Mouse (Mus musculus): ENCODE data around the gene Shtn1. TPM values are rescaled to one million over a fixed set of nuclear protein-coding genes. Genes with fewer than 3 reads are reported as not detected.

The Shtn1 gene
- polyA plus RNA-seq, 1 experiment from 2014 or later = 12.9 TPM

DNA sequence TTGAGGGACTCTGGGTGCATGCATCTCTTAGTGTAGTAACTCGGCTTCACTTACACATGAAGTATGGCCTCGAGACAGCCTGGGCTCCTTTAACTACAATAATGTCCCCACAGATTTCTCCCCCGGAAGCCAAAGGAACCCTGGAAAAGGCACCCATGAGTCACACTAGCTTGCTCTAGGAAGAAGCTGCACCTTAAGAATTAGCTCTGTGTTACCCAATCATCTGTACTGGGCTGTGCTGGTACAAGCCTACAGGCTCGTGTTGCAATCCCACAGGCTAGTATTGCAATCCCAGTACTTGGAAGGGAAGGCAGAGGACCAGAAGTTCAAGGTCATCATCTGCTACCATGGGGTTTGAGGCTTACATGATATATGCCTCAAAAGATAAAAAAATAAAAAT is 4.5 kb downstream of the Shtn1 start:
- Histone ChIP-seq H3K9ac (no peak overlapping the region), H3K9me3 (no peaks in the 10 kb centered on the region), H3K36me3 (no peaks in the 10 kb centered on the region), H3K4me1 (peaks cover 11% of the 10 kb centered on the region; the same call in 1 of the 2 replicates), H3K4me3 (no peak overlapping the region), H3K4me2 (replicated peaks) (no peak overlapping the region), H3K27me3 (replicated peaks) (peaks cover 26% of the 10 kb centered on the region), H3K27ac (no peak overlapping the region)
- WGBS = 83% methylated on average over 4 of the region's 4 CpGs
- ATAC-seq (ENCODE audit: low FRiP score, low read depth) = no peak

GRCm38 (mm10) chr19:59067652-59068051 is 8.2 kb downstream of the Shtn1 start:
- no peaks in the 10 kb centered on the region for H3K27me3 ChIP-seq (replicated peaks)
- no peak overlapping the region for H3K9ac ChIP-seq
- H3K4me2 ChIP-seq (replicated peaks) = no peak overlapping the region
- no peak overlapping the region for H3K27ac ChIP-seq
- 75% methylated on average over 1 of the region's 1 CpGs for WGBS
- no peak overlapping the region for H3K4me3 ChIP-seq
- H3K4me1 ChIP-seq = no peaks in the 10 kb centered on the region
- no peak for ATAC-seq (ENCODE audit: low FRiP score, low read depth)
- no peaks in the 10 kb centered on the region for H3K9me3 ChIP-seq
- H3K36me3 ChIP-seq = no peaks in the 10 kb centered on the region

DNA sequence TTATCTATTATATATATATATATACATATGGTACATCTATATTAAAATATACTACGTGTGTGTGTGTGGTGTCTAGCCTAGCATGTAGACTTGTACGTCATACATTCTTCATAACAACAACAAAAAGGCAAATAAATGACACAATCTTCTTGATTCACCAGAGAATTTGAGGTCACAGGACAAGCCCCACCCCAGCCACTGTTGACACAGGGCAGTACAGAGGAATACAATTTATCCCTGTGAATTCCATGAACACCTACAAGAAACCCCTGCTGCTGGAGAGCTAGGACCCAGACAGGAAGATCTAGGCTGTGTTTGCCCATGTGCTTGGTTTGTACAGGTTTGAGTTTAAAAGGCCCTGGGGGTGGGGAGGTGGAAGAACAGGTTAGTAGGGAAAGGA is 9.2 kb downstream of the Shtn1 start:
- no peak overlapping the region for H3K9ac ChIP-seq
- no peak for ATAC-seq (ENCODE audit: low FRiP score, low read depth)
- no peaks in the 10 kb centered on the region for H3K4me1 ChIP-seq
- WGBS = 91% methylated on average over 2 of the region's 2 CpGs
- no peak overlapping the region for H3K4me3 ChIP-seq
- H3K9me3 ChIP-seq = no peaks in the 10 kb centered on the region
- H3K27me3 ChIP-seq (replicated peaks) = no peaks in the 10 kb centered on the region
- no peaks in the 10 kb centered on the region for H3K36me3 ChIP-seq
- no peak overlapping the region for H3K27ac ChIP-seq
- H3K4me2 ChIP-seq (replicated peaks) = no peak overlapping the region

- Histone ChIP-seq H3K27me3 (replicated peaks) (no peaks in the 10 kb centered on the region), H3K4me1 (no peaks in the 10 kb centered on the region), H3K9ac (no peak overlapping the region), H3K27ac (no peak overlapping the region), H3K36me3 (no peaks in the 10 kb centered on the region), H3K4me3 (no peak overlapping the region), H3K4me2 (replicated peaks) (no peak overlapping the region), H3K9me3 (no peaks in the 10 kb centered on the region)
- ATAC-seq (ENCODE audit: low FRiP score, low read depth) = no peak
- 66% methylated on average over 5 of the region's 5 CpGs for WGBS
Observed at GRCm38 (mm10) chr19:59066115-59066514, 9.8 kb downstream of the Shtn1 start.

- H3K27ac ChIP-seq = no peak overlapping the region
- WGBS = 88% methylated on average over 5 of the region's 5 CpGs
- H3K4me1 ChIP-seq = no peaks in the 10 kb centered on the region
- no peak overlapping the region for H3K4me3 ChIP-seq
- H3K36me3 ChIP-seq = no peaks in the 10 kb centered on the region
- H3K27me3 ChIP-seq (replicated peaks) = no peaks in the 10 kb centered on the region
- no peak overlapping the region for H3K4me2 ChIP-seq (replicated peaks)
- no peak overlapping the region for H3K9ac ChIP-seq
- no peak for ATAC-seq (ENCODE audit: low FRiP score, low read depth)
- H3K9me3 ChIP-seq = no peaks in the 10 kb centered on the region
Observed at GRCm38 (mm10) chr19:59064616-59065015, 11.3 kb downstream of the Shtn1 start.

GRCm38 (mm10) chr19:59063568-59063967 is 12.3 kb downstream of the Shtn1 start:
- WGBS = 90% methylated on average over 5 of the region's 5 CpGs
- Histone ChIP-seq H3K36me3 (no peaks in the 10 kb centered on the region), H3K27ac (no peak overlapping the region), H3K4me1 (no peaks in the 10 kb centered on the region), H3K4me2 (replicated peaks) (no peak overlapping the region), H3K27me3 (replicated peaks) (no peaks in the 10 kb centered on the region), H3K9me3 (no peaks in the 10 kb centered on the region), H3K9ac (no peak overlapping the region), H3K4me3 (no peak overlapping the region)
- ATAC-seq (ENCODE audit: low FRiP score, low read depth) = no peak

GRCm38 (mm10) chr19:59058105-59058504 is 17.8 kb downstream of the Shtn1 start:
- H3K36me3 ChIP-seq = no peaks in the 10 kb centered on the region
- 79% methylated on average over 4 of the region's 4 CpGs for WGBS

GRCm38 (mm10) chr19:59057366-59057765 is 18.5 kb downstream of the Shtn1 start:
- no peaks in the 10 kb centered on the region for H3K27me3 ChIP-seq (replicated peaks)
- H3K4me1 ChIP-seq = no peaks in the 10 kb centered on the region
- H3K27ac ChIP-seq = no peak overlapping the region; the same call in 1 of the 2 replicates
- H3K4me2 ChIP-seq (replicated peaks) = no peak overlapping the region
- no peaks in the 10 kb centered on the region for H3K9me3 ChIP-seq
- WGBS = 31% methylated on average over 5 of the region's 5 CpGs
- no peak for ATAC-seq (ENCODE audit: low FRiP score, low read depth)
- no peak overlapping the region for H3K4me3 ChIP-seq
- no peaks in the 10 kb centered on the region for H3K36me3 ChIP-seq
- H3K9ac ChIP-seq = no peak overlapping the region

More at GRCm38 (mm10) chr19:59058105-59058504, 17.8 kb downstream of the Shtn1 start:
- Histone ChIP-seq H3K4me1 (no peaks in the 10 kb centered on the region), H3K27ac (no peak overlapping the region), H3K27me3 (replicated peaks) (no peaks in the 10 kb centered on the region), H3K9me3 (no peaks in the 10 kb centered on the region), H3K9ac (no peak overlapping the region), H3K4me3 (no peak overlapping the region), H3K4me2 (replicated peaks) (no peak overlapping the region)
- no peak for ATAC-seq (ENCODE audit: low FRiP score, low read depth)

DNA sequence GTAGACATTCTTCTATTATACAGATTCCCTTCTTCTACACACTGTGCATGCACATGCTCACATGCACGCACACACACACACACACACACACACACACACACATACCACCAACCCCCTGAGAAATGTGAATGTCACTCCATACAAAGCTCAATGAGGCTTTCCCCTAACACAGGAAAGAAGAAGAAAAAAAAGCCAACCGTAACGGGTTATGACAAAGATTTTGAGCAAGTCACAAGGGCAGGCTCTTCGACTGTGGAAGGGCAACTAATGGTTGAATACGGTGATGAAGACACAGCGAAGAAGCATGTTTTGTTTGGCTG is 21.3 kb downstream of the Shtn1 start:
- H3K4me1 ChIP-seq = no peaks in the 10 kb centered on the region
- H3K36me3 ChIP-seq = no peaks in the 10 kb centered on the region
- no peaks in the 10 kb centered on the region for H3K27me3 ChIP-seq (replicated peaks)
- no peak overlapping the region for H3K27ac ChIP-seq
- no peak overlapping the region for H3K4me2 ChIP-seq (replicated peaks)
- H3K9me3 ChIP-seq = no peaks in the 10 kb centered on the region
- 89% methylated on average over 6 of the region's 6 CpGs for WGBS
- ATAC-seq (ENCODE audit: low FRiP score, low read depth) = no peak
- H3K9ac ChIP-seq = no peak overlapping the region
- H3K4me3 ChIP-seq = no peak overlapping the region

GRCm38 (mm10) chr19:59053931-59054631 is 21.8 kb downstream of the Shtn1 start:
- no peak overlapping the region for H3K27ac ChIP-seq

DNA sequence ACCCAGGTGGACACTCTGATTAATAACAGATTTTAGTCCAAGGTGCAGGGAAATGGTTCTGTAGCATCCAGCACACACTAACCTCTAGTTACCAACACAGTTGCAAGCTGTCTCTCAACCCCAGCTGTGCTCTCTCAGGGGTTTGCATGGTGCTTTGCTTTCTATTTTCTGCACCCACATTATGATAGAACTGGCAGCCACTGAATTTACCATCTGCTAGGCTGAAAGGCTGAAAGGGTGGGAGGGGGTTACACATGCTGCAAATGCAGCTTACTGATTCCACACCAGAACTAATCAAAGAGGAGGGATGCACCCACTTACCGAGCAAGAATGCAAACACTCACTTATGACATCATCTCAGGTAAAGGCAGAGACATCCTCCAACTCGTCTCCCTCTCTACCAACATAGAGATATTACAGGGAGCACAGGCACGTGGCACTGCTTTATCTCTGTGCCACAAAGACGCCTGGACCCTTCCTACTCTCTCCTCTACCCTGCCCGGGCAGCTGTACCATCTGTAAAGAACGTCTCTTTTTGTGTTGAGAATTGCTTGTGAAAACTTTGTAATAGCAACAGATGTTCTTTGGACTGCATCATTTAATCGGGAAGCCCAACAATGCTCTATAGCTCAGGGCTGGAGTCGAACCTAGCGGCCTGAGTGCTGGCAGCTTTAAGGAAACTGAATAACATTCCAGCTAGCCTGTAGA is 23.0 kb downstream of the Shtn1 start:
- Histone ChIP-seq H3K9ac (no peak overlapping the region), H3K36me3 (no peaks in the 10 kb centered on the region), H3K27ac (no peak overlapping the region), H3K27me3 (replicated peaks) (no peaks in the 10 kb centered on the region), H3K4me3 (no peak overlapping the region), H3K9me3 (no peaks in the 10 kb centered on the region), H3K4me1 (no peaks in the 10 kb centered on the region), H3K4me2 (replicated peaks) (no peak overlapping the region)
- WGBS = 71% methylated on average over 9 of the region's 9 CpGs
- no peak for ATAC-seq (ENCODE audit: low FRiP score, low read depth)

More at GRCm38 (mm10) chr19:59053931-59054631, 21.8 kb downstream of the Shtn1 start:
- Histone ChIP-seq H3K4me3 (no peak overlapping the region), H3K9ac (no peak overlapping the region), H3K9me3 (no peaks in the 10 kb centered on the region), H3K4me1 (no peaks in the 10 kb centered on the region), H3K36me3 (no peaks in the 10 kb centered on the region), H3K27me3 (replicated peaks) (no peaks in the 10 kb centered on the region), H3K4me2 (replicated peaks) (no peak overlapping the region)
- 83% methylated on average over 6 of the region's 6 CpGs for WGBS
- ATAC-seq (ENCODE audit: low FRiP score, low read depth) = no peak

- WGBS = 73% methylated on average over 4 of the region's 4 CpGs
- Histone ChIP-seq H3K9me3 (no peaks in the 10 kb centered on the region), H3K4me2 (replicated peaks) (no peak overlapping the region), H3K27ac (no peak overlapping the region), H3K27me3 (replicated peaks) (no peaks in the 10 kb centered on the region), H3K4me3 (no peak overlapping the region), H3K4me1 (no peaks in the 10 kb centered on the region), H3K9ac (no peak overlapping the region), H3K36me3 (no peaks in the 10 kb centered on the region)
- no peak for ATAC-seq (ENCODE audit: low FRiP score, low read depth)
Observed at GRCm38 (mm10) chr19:59052053-59052452, 23.8 kb downstream of the Shtn1 start.

GRCm38 (mm10) chr19:59051622-59052021 is 24.3 kb downstream of the Shtn1 start:
- H3K4me1 ChIP-seq = no peaks in the 10 kb centered on the region
- no peak overlapping the region for H3K4me3 ChIP-seq
- H3K36me3 ChIP-seq = no peaks in the 10 kb centered on the region
- H3K27me3 ChIP-seq (replicated peaks) = no peaks in the 10 kb centered on the region
- no peaks in the 10 kb centered on the region for H3K9me3 ChIP-seq
- no peak overlapping the region for H3K4me2 ChIP-seq (replicated peaks)
- no peak overlapping the region for H3K27ac ChIP-seq
- WGBS = 89% methylated on average over 9 of the region's 9 CpGs
- ATAC-seq (ENCODE audit: low FRiP score, low read depth) = no peak
- no peak overlapping the region for H3K9ac ChIP-seq
